Mouse (Mus musculus): ENCODE results near the gene Elovl7.

Elovl7 gene

GRCm38 (mm10) chr13:108241715-108242114 is 27.5 kb downstream of the Elovl7 start:
- no peak for DNase-seq (ENCODE audit: low spot score in 2 of 2)

- DNase-seq (ENCODE audit: low spot score in 2 of 2), result no peak
Observed at GRCm38 (mm10) chr13:108245086-108245697, 31.0 kb downstream of the Elovl7 start.

- DNase-seq (ENCODE audit: low spot score in 2 of 2), result no peak
Observed at GRCm38 (mm10) chr13:108251106-108251505, 36.9 kb downstream of the Elovl7 start.

- no peak for DNase-seq (ENCODE audit: low spot score in 2 of 2)
Observed at GRCm38 (mm10) chr13:108253977-108254376, 39.8 kb downstream of the Elovl7 start.

- no peak for DNase-seq (ENCODE audit: low spot score in 2 of 2)
Observed at GRCm38 (mm10) chr13:108263042-108263441, 48.8 kb downstream of the Elovl7 start.

GRCm38 (mm10) chr13:108265394-108265793 is 51.2 kb downstream of the Elovl7 start:
- no peak for DNase-seq (ENCODE audit: low spot score in 2 of 2)

GRCm38 (mm10) chr13:108267841-108268634 is 53.8 kb downstream of the Elovl7 start:
- DNase-seq (ENCODE audit: low spot score in 2 of 2), result no peak

GRCm38 (mm10) chr13:108271458-108272148 is 57.4 kb downstream of the Elovl7 start:
- DNase-seq (ENCODE audit: low spot score in 2 of 2), result no peak

- DNase-seq (ENCODE audit: low spot score in 2 of 2), result no peak
Observed at GRCm38 (mm10) chr13:108272332-108272731, 58.1 kb downstream of the Elovl7 start.

- no peak for DNase-seq (ENCODE audit: low spot score in 2 of 2)
Observed at GRCm38 (mm10) chr13:108273034-108273433, 58.8 kb downstream of the Elovl7 start.

- no peak for DNase-seq (ENCODE audit: low spot score in 2 of 2)
Observed at GRCm38 (mm10) chr13:108273456-108273855, 59.3 kb downstream of the Elovl7 start.

GRCm38 (mm10) chr13:108276561-108276960 is 62.4 kb downstream of the Elovl7 start:
- DNase-seq (ENCODE audit: low spot score in 2 of 2), result no peak

GRCm38 (mm10) chr13:108277320-108277719 is 63.1 kb downstream of the Elovl7 start:
- no peak for DNase-seq (ENCODE audit: low spot score in 2 of 2)

GRCm38 (mm10) chr13:108278592-108278991 is 64.4 kb downstream of the Elovl7 start:
- no peak for DNase-seq (ENCODE audit: low spot score in 2 of 2)

- DNase-seq (ENCODE audit: low spot score in 2 of 2), result no peak
Observed at GRCm38 (mm10) chr13:108284312-108284711, 70.1 kb downstream of the Elovl7 start.

GRCm38 (mm10) chr13:108287953-108288352 is 73.7 kb downstream of the Elovl7 start:
- DNase-seq (ENCODE audit: low spot score in 2 of 2), result no peak

- DNase-seq (ENCODE audit: low spot score in 2 of 2), result no peak
Observed at GRCm38 (mm10) chr13:108289436-108289835, 75.2 kb downstream of the Elovl7 start.

GRCm38 (mm10) chr13:108290314-108290713 is 76.1 kb downstream of the Elovl7 start:
- no peak for DNase-seq (ENCODE audit: low spot score in 2 of 2)

GRCm38 (mm10) chr13:108297350-108298093 is 83.3 kb downstream of the Elovl7 start:
- DNase-seq (ENCODE audit: low spot score in 2 of 2), result no peak

GRCm38 (mm10) chr13:108298241-108298640 is 84.0 kb downstream of the Elovl7 start:
- no peak for DNase-seq (ENCODE audit: low spot score in 2 of 2)

GRCm38 (mm10) chr13:108300346-108300950 is 86.2 kb downstream of the Elovl7 start:
- DNase-seq (ENCODE audit: low spot score in 2 of 2), result no peak

GRCm38 (mm10) chr13:108301411-108301810 is 87.2 kb downstream of the Elovl7 start:
- no peak for DNase-seq (ENCODE audit: low spot score in 2 of 2)

All from spleen, postnatal 14 days (tissue).